Mouse (Mus musculus): ENCODE data around the gene Zfp385a. TPM values are rescaled to one million over a fixed set of nuclear protein-coding genes. Genes with fewer than 3 reads are reported as not detected.
A peak's percentile ranks its signal among the peaks of the same experiment; 100 is the strongest.

Zfp385a gene
- polyA plus RNA-seq (2015; fragmentation: Nextera tagmentation; extraction: Ambion mirVana), result 25.7 and 27.6 TPM in 2 replicates

GRCm38 (mm10) chr15:103339961-103340337 lies at the start of gene Zfp385a:
Zfp385a (minus strand) TSS chr15:103340093.

GRCm38 (mm10) chr15:103366376-103367149 lies 26.7 kb upstream of the Zfp385a start, which contains the start of gene Itga5:
Itga5 (minus strand) TSS chr15:103366763.

GRCm38 (mm10) chr15:103310365-103310910 lies 29.5 kb downstream of the Zfp385a start, which contains the start of gene Gpr84:
Gpr84 (minus strand) TSS chr15:103310612.

GRCm38 (mm10) chr15:103272419-103273279 lies 67.2 kb downstream of the Zfp385a start, which contains the start of gene Copz1:
Copz1 (plus strand) TSS chr15:103272714.

MicroRNAs encoded within 50 kb of the gene (microRNA counts, 519-probe panel; counts per million panel counts)
- microRNA mmu-miR-148b, result 4,953 counts per million, percentile 57 among the panel's probes with 10 or more counts

Small RNA genes lying within 50 kb of the gene (microRNA-seq; reads per million reads assigned to microRNA genes)
- gene Mir148b, result 286 reads per million, percentile 59 among the genes with 10 or more reads in this experiment
- not detected for gene Mir6963

Other genes with a start within 250 kb of the Zfp385a start
- gene Smug1, start 173.0 kb downstream of the Zfp385a start, polyA plus RNA-seq (2015; fragmentation: Nextera tagmentation; extraction: Ambion mirVana), result 9.8 and 10.9 TPM in 2 replicates
- gene Cbx5, start 100.3 kb downstream of the Zfp385a start, polyA plus RNA-seq (2015; fragmentation: Nextera tagmentation; extraction: Ambion mirVana), result 78.9 and 85.6 TPM in 2 replicates
- gene Hnrnpa1, start 99.7 kb downstream of the Zfp385a start, polyA plus RNA-seq (2015; fragmentation: Nextera tagmentation; extraction: Ambion mirVana), result 397 and 427 TPM in 2 replicates
- 0.43 and 0.88 TPM in 2 replicates for gene Nfe2, start 81.7 kb downstream of the Zfp385a start, polyA plus RNA-seq (2015; fragmentation: Nextera tagmentation; extraction: Ambion mirVana)
- gene Copz1, start 67.4 kb downstream of the Zfp385a start, polyA plus RNA-seq (2015; fragmentation: Nextera tagmentation; extraction: Ambion mirVana), result 157 and 169 TPM in 2 replicates
- 0.65 and 0.93 TPM in 2 replicates for gene Gpr84, start 29.5 kb downstream of the Zfp385a start, polyA plus RNA-seq (2015; fragmentation: Nextera tagmentation; extraction: Ambion mirVana)
- gene Itga5, start 26.7 kb upstream of the Zfp385a start, polyA plus RNA-seq (2015; fragmentation: Nextera tagmentation; extraction: Ambion mirVana), result 3.8 and 4.8 TPM in 2 replicates
- gene Gtsf1, start 90.4 kb upstream of the Zfp385a start, polyA plus RNA-seq (2015; fragmentation: Nextera tagmentation; extraction: Ambion mirVana), result 0.32 TPM in 1 of 2 replicates, not detected in the other
- 0.33 and 0.44 TPM in 2 replicates for gene Gtsf2, start 108.4 kb upstream of the Zfp385a start, polyA plus RNA-seq (2015; fragmentation: Nextera tagmentation; extraction: Ambion mirVana)
- gene Nckap1l, start 113.7 kb upstream of the Zfp385a start, polyA plus RNA-seq (2015; fragmentation: Nextera tagmentation; extraction: Ambion mirVana), result 2.1 TPM in 2 replicates
- 69.6 and 72.0 TPM in 2 replicates for gene Pde1b, start 162.9 kb upstream of the Zfp385a start, polyA plus RNA-seq (2015; fragmentation: Nextera tagmentation; extraction: Ambion mirVana)
- gene Ppp1r1a, start 197.9 kb upstream of the Zfp385a start, polyA plus RNA-seq (2015; fragmentation: Nextera tagmentation; extraction: Ambion mirVana), result 179 and 180 TPM in 2 replicates
- 0.44 TPM in 1 of 2 replicates, not detected in the other for gene Glycam1, start 225.0 kb upstream of the Zfp385a start, polyA plus RNA-seq (2015; fragmentation: Nextera tagmentation; extraction: Ambion mirVana)